Mouse (Mus musculus) c-Kit-positive CD71-positive TER-119-negative erythroid progenitor cells, embryonic 14.5 days (primary cell): Measurements from ENCODE around the gene Ddi2.

Experiments
- DNase-seq: peaks from one replicate; pipeline ENCODE4 v3.0.0-alpha.2; 2013; ENCODE audit warnings: low read depth

The Ddi2 gene

DNA sequence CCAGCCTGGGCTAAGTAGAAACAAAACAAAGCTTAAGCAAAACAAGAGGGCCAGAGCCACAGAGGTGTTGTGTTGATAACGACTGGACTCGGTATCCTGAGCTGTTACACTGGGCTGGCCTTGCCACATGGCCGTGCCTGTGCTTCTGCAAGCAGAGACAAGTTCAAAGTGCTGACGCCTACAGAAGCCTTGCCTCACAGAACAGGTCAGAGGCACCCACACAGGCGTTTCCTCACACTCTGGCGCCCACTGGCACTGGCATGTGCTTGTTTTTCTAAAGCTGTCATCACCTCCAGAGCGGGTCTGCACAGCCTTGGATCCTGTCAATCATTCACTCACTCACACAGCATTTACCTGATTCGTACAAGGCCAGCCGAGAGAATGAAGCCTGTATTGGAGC, 18.6 kb upstream of the Ddi2 start:
- DNase-seq: no peak

DNA sequence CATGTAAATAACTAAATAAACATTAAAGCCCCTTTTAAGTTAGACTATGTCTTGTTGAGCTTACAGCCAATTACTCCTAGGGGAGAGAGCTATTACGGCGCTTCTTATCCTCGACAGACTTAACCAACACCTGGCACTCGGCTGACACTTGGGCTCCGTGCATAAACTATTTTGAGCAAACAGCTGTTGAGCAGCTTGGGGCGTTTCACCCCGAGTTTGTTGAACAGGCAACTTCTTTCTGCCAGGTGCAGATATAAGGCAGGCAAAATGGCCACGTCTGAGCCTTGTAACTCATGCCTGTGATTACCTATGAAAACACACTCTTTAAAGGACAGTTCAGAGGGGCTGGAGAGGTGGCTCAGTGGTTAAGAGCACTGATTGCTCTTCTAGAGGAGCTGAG, 14.8 kb upstream of the Ddi2 start:
- DNase-seq: no peak

DNA sequence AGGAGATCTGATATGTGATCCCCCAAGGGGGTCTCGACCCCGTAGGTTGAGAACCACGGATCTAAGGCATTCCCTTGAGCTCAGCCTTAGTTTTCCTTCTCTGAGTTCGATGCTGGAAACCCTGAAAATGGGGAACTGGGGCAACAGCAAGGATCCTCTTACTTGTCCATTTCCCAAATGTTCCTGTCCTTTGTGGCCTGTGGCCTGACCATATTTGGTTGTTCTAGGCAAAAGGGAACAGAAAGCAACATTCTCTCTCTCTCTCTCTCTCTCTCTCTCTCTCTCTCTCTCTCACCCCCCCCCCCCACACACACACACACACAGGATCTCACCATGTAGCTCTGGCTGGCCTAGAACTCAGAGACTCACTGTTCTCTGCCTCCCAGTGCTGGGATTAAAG, 13.6 kb upstream of the Ddi2 start:
- DNase-seq: no peak

DNA sequence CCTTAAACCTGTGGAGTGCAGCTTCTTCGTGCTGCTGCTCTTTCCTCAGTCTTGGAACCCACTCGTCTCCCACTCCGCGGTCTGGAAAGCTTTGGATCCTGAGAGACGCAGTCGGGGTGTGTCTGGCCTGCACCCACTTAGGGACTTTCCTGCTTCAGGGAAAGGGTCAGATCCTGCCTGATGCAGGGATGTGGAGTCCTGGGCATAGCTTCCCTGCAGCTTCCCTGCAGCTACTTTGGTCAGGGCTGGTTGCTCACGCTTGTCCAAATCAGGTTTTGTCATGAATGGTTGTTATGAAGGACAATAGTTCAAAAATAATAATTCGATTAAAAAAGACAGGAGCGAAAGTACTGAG, 12.0 kb upstream of the Ddi2 start:
- no peak for DNase-seq

DNA sequence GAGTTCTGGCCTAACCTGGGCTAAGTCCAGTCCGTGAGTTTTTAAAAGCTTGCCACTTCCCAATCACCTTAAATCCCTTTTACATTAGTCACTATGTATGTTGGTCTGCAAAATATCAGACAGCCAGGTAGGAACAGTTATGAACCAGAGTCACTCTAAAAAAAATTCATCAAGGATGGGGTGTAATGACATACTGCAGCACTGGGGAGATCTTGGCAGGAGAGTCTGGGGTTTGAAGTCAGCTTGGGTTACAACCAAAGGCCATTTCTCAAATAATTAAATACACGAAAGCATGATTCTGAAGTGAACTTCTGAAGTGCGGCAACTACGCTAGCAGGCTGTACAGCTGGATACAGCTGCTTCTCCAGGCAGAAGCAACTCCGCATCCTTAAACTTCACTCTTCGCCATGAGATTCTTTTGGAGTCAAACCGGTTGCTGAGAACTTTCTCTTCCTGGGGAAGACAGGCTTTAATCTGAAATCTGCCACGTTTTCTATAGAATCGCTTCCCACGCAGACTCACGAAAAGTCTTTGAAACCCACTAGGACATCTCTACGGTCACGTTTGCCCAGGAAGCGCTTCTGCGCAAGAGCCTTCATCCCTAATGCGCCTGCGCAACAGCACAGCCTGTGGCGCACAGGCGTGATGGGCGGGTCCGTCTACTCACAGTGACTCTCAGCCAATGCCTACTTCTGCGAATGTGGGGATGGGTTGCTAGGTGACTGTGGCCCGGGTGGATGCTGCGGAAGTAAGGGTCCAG, 11.4 kb upstream of the Ddi2 start:
- DNase-seq: peak; percentile 86

DNA sequence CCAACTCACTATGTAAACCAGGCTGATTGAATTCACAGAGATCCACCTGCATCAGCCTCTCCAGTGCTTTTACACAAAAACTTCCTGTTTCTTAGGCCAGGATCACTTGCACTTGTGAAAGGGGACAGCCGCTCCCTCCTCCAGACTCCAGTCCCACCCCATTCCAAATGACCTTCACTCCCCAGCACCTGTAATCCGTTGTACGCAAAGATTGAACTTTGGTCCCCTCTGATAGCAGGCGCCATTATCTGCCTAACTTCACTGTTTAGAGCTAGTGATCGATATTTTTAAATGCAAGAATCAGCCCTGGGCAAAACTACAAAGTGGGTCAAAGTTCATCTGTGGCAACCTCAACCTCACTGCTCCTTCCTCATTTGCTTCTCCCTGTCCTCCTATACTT, 8.5 kb upstream of the Ddi2 start:
- no peak for DNase-seq

DNA sequence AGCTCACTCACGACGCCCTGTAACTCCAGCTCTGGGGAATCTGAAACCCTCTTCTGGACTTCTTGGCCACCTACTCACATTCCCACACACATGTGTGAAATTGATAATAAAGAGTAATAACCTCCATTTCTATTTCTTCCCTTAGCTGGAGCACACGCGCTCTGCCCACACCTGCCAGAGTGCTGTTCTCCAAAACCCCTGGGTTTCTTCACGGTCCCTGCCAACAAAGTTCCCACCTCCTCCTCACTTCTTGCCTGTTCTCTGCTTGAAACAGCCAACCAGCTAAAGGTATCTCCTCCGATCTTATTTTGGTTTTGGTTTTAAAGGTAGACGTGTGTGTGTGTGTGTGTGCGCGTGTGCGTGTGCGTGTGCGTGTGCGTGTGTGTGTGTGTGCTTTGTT, 7.2 kb upstream of the Ddi2 start:
- DNase-seq: no peak

DNA sequence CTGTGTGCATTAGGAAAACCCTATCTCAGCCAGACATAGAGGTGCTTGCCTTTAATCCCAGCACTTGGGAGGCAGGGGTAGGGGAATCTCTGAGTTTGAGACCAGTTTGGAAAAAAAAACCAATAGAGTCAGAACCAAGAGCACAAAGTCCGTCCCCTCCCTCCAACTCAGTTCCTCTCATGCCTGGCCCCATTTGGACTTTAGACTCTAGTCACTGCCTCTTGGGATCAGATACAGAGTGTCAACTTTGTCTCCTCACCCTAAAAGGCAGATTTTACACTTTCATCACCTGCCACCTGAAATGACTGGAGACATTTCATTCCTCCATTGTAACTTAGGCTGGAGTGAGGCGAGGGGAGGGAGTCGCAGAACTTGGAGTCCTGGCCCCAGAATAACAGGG, 6.0 kb upstream of the Ddi2 start:
- no peak for DNase-seq

DNA sequence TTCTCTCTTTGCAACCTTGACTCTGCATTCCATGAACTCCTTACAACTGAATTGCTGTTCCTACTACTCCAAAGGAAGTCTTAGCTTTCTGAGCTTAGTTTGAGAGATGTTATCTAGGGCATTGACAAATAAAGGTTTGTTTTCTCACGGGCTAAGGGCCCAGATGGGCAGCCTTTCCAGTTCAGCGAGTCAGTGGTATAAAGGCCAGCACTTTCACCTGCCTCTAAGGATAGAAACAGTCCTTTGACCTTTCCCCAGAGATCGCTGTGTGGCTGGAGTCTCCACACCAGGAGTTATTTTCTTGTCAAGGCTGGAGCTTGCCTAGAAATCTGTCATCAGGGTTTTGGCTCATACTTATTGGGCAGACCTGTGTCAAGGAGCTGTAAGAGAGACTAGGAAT, 2.5 kb upstream of the Ddi2 start:
- DNase-seq: no peak

DNA sequence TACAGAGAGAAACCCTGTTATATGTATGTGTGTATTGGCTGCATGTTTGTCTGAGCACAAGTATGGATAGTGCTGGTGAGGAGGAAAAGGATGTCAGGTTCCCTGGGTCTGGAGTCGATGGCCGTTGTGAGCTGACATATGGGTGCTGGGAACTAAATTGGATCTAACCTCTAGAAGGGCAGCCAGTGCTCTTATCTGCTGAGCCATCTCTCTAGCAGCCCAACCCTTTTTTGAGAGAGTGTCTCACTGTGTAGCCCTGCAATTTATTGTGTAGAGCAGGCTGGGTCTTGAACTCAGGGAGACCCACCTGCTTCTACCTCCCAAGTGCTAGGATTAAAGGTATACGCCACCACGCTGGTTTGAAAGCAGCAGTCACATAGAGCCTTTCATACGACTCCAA, 2.1 kb upstream of the Ddi2 start:
- DNase-seq: no peak

DNA sequence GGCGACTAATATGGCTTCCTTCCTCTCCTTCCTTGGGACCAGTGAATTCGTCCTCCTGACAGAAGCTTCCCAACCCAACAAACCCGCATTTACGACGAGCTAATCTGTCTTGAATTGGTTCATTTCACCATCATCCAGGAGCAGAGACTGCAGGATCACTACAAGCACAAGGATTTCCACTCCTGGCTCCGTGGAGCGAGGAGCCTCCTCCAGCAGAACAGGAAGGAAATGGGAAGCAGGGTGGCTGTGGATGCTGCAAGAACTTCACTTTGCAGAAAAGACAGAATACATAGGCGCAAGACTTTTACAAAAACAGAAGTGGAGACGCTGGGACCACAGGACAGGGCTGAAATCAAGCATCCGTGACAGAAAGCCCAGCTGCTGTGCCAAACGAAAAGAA, 1.4 kb upstream of the Ddi2 start:
- DNase-seq: no peak

DNA sequence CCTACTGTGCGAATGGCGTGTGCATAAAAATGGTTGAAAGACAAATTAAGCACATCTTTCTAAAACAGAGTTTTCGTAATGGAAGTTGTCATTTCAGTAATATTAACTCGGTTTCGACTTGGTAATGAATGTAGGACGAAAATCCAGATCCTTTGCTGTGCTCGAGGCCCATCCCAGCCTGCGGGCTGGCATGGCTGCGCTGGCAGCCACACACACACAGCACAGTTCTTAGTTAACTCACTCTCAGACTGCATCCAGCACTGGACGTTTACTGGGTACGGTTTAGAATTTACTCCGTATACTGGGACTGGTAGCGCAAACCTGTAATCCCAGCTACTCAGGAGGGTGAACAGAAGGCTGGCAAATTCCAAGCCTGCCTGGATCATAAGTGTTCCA, 452 bp upstream of the Ddi2 start:
- DNase-seq: no peak

DNA sequence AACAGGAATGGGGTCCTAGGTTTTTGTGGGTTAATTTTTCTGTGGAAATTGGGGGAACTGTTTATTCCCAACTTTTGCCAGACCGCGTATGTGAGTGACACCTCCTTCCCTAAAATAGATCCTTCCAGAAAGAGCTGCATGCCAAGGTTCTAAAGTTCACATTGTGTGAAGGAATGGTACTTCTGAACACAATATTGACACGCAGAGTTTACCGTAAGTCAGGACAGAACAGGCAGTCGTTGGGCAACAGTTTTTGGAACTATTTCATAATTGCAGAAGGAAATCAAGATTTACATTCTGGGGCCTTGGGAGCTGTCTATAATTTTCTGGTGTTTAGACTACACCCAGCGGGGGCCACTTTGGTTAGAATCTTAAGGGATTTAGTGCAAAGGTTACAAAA, 1.3 kb downstream of the Ddi2 start:
- no peak for DNase-seq

DNA sequence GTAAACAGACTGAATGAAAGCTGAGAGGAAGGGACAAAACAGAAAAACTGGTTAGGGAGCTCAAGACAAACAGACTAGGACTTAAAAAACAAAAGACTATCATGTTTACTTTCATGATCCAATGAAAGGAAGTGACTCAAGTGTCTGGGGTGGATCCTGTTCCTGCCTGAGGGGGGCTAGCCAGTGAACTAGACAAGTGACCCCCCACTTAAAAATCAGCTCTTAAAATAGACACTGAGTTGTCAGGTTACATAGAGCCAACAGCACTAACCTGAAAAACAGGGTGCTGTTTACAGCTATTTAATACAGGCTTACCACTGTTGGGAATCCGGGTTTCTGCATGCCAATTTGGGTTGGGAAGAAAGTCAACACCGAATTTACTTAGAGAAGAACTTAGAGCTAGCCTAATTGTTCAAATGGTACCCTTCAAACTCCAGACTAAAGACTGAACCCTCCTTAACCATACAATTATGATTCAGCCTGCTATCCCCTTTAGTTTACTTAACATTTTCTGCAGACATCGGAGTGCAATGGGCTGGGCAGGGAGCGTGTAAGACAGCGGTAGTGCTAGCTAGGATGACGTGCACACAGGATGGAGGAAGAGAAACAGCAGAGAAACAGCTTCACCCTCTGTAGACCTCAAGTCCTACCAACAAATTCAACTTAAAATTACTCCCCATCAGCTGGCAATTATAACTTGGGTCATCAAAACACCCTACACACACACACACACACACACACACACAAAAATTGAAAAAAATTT, 2.3 kb downstream of the Ddi2 start:
- DNase-seq: no peak

DNA sequence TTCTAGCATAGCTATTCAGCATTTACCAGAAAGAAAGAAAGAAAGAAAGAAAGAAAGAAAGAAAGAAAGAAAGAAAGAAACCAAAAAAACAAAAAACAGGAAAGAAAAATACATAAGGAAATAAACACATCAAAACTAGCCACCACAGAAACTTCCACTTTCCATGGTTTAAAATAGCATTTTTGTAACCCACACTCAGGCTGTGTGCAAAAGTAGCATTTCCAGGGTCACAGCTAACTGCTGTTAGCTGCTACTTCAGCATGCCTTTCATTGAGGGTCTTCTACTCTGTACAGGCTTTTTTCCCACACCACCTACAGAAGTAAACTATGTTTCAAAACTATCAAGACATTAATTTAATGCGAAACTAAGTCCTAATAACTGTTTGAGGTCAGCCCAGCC, 3.9 kb downstream of the Ddi2 start:
- no peak for DNase-seq

DNA sequence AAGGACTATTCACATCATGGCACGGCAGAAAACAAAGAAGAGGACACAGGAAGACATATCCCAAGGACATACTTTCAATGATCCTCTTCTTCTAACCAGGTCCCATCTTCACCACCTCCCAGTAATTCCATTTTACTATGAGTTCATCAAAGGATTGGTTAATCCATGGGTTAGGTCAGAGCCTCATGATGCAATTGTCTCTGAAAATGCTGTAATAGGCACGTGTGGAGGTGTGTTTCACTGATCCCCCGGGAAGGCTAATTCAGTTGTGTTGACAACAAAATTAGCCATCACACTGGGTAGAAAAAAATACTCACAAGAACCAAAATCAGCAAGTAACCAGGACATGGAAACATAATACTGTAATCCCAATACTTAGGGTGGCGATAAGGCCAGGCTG, 5.6 kb downstream of the Ddi2 start:
- no peak for DNase-seq

DNA sequence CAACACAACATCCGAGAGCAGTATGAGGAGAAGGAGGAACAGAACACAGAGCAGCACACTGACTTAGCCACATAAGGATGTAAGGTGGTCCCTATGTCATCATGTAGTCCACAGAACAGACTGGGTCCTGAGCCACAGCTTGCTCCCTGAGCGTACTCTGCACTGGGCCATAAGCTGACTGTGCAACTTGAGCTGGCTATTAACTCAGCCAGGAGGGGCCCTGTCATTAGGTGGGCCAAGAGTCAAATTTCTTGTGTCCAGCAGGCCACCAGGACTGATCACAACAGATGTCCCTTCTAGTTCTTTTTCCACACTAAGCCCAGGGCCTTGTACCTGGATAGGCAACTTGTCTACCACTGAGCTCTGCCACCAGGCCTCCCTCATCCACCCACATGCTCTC, 8.2 kb downstream of the Ddi2 start:
- DNase-seq: no peak

DNA sequence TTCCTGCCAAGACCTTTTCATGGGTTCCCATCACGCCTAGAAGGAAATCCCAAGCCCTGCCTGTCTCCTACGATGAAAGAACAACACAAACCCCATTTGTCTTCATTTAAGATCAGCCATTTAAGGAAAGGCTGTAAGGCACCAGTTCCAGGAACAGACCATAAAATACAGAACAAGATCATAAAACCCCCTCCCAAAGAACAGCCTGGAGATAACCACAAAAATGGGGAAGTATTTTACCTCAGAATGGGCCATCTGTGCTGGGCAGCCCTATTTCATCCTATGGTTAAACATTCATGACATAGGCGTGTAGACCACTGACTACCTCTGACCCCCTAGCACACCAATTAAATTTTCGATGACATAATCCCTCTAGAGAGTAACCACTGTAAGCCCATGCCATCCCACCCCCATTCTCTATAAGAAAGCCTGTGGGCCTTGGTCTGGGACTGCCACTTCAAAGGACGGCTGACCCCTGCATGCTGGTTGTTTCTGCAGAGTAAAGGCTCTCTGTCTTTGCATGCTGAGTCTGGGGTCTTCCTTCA, 9.5 kb downstream of the Ddi2 start:
- DNase-seq: no peak

DNA sequence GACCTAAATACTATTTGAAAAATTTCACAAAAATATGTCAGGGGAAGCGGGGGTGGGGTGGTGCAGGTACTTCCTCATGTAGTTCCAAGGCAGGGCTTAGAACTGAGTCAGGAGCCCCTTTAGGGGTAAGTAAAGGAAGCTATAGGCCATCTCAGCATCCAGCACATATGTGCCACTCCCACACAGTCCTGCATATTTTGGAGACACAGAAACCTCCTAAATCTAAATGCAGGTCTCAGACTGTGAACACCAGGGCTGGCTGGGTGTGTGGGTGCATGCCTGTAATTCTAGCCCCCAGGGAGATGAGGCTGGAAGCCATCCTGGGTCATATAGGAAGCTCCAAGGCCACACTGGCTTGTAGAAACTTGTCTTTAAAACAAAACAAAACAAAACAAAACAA, 12.0 kb downstream of the Ddi2 start:
- no peak for DNase-seq

DNA sequence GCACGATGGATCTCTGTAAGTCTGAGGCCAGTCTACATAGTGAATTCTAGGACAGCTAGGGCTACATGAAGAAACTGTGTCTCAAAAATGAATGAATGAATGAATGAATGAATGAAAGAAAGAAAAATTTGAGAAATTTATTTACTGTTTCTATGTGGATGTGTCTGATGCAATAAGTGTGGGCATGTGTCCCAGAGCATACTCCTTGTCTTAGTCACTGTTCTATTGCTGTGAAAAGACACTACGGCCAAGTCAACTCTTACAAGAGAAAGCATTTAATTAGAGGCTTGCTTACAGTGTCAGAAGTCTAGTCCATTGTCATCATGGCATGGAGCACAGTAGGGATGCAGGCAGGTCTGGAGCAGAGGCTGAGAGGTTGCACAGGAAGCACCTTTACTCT, 14.2 kb downstream of the Ddi2 start:
- no peak for DNase-seq

DNA sequence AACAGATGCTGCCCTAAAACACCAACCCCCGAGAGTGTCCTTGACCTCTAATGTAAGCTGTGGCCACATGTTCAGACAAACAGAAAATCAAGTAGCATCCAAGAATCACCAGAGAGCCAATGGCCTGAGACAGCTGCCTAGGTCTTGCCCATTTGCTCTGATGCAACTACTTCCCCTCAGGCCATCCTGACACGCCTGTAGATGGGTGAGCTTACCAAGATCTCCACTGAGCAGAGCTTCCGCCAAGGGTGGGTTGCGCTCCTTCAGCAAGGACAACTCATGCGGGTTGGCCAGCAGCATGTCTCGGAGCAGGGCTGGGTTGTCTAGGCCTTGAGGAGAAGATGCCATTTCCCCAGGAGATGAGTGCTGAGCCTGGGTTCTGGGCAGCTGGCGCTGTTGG, 15.2 kb downstream of the Ddi2 start:
- no peak for DNase-seq

DNA sequence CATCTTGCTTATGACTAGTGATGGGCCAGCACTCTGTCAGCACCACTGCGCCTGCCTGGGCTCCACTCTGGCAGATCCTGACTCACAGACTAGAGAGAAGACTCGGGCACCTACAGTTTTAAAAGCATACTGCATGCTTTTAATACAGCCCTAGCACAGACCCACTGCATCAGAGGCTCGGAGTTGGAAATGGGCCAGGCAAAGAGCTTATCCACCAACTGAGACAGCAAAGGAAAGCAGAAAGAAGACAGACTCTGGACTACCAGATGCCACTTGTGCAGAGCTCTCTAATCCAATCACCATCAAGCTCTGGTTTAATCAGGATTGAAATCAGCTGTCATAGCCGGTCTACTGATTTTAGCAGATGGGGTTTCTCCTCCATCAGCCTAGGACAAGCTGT, 17.9 kb downstream of the Ddi2 start:
- no peak for DNase-seq

DNA sequence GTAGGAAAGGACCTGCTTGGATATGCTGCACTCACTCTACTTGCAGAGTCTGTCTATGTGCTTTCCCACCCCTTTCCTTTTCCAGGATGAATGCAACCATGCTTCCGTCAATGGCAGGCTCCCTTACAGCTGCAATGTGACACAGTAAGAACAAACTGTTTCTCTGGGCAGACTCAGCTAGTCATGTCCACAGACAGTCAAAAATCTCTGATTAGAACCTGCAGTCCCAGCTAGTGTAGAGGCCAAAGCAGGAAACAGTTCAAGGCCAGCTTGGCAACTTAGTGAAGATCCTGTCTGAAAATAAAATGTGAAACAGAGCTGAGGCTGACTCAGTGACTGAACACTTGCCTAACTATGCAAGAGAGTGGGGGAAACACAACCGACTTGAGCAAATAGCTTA, 18.6 kb downstream of the Ddi2 start:
- no peak for DNase-seq

DNA sequence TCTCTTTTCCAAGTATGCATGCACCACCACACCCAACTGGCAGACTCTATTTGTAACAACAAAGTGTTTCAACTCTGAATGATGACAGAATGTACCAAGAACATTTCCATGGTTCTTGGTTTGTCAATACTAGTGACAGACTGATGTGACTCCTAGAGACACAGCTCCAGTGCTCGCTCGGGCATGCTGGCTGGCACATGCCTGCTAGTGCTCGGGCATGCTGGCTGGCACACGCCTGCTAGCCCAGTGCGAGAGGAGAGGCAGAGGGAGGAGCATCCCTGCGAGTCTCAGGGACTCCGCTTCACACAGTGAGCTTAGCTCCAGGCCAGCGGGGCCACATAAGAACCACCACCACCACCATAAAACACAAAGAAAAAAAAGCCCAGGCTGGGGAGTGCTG, 28.5 kb downstream of the Ddi2 start:
- DNase-seq: no peak
